Mouse (Mus musculus): ENCODE measurements at regions not wholly inside any gene's neighbourhood (a gene's known extent, or its start where the extent isn't known, plus 50 kb on each side); places are given as distances from the start of the nearest gene placed in this dataset.

GRCm38 (mm10) chr15:34775714-34776113, 418.0 kb upstream of the 9430069I07Rik start:
- DNase-seq (ENCODE audit: low spot score in 2 of 2), result no peak

GRCm38 (mm10) chr15:34751746-34752145, 394.1 kb upstream of the 9430069I07Rik start:
- no peak for DNase-seq (ENCODE audit: low spot score in 2 of 2)

- DNase-seq (ENCODE audit: low spot score in 2 of 2), result no peak
Measured at GRCm38 (mm10) chr15:34751021-34751420, 393.3 kb upstream of the 9430069I07Rik start.

GRCm38 (mm10) chr15:34747111-34747510, 389.4 kb upstream of the 9430069I07Rik start:
- DNase-seq (ENCODE audit: low spot score in 2 of 2), result no peak

- peak; percentile 27 to 46 for DNase-seq (ENCODE audit: low spot score in 2 of 2)
Measured at GRCm38 (mm10) chr15:34743130-34743782, 385.6 kb upstream of the 9430069I07Rik start.

GRCm38 (mm10) chr15:34741488-34741887, 383.8 kb upstream of the 9430069I07Rik start:
- no peak for DNase-seq (ENCODE audit: low spot score in 2 of 2)

Measured in heart, adult 9 months (tissue).